Mouse (Mus musculus): ENCODE results near the gene Kcnt2. TPM values are rescaled to one million over a fixed set of nuclear protein-coding genes. Genes with fewer than 3 reads are reported as not detected.

Kcnt2 gene
- polyA plus RNA-seq, 1 experiment from 2014 or later = 0.74 TPM

DNA sequence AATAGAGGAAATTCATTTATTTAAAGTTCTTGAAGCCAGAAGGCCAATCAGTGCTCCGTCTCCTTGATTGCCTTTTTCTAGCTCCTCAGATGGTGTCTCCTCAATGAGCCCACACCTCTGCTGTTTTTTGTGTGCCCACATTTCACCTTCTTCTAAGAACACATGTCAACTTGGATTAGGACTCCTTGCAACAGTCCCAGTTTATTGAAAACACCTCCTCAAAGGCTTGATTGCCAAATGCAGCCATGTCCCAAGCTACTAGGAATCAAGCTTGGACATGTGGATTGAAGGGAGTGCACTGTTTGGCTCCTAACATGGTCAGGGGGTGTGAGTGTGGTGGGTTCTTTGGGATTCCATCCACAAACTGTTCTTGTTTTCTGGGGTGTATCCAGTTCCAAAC lies 245.4 kb downstream of the Kcnt2 start:
- no peaks in the 10 kb centered on the region for H3K36me3 ChIP-seq (ENCODE audit: control insufficient read depth, insufficient read depth, low read length)
- no peak for ATAC-seq (ENCODE audit: insufficient number of reproducible peaks, insufficient read depth, low FRiP score, low read depth)
- H3K27ac ChIP-seq (replicated peaks in 1 of 2; ENCODE audit: control insufficient read depth in 1 of 2, insufficient read depth in 1 of 2, low read depth in 2 of 2, low read length in 2 of 2) = no peak overlapping the region
- H3K4me2 ChIP-seq (ENCODE audit: low read length) = no peak overlapping the region
- H3K27me3 ChIP-seq (ENCODE audit: control insufficient read depth, insufficient read depth, low read length) = no peaks in the 10 kb centered on the region
- H3K9me3 ChIP-seq (ENCODE audit: control insufficient read depth, low read length) = no peaks in the 10 kb centered on the region
- H3K4me1 ChIP-seq (ENCODE audit: control insufficient read depth in 2 of 2, insufficient read depth in 2 of 2, low read length in 2 of 2) = peaks cover 3 to 7% of the 10 kb centered on the region in 2 experiments; a peak in 3 of 4 replicates
- WGBS = 93% methylated on average over 1 of the region's 1 CpGs
- no peak overlapping the region for H3K4me3 ChIP-seq (ENCODE audit: control insufficient read depth in 1 of 2, insufficient read depth in 1 of 2, low read depth in 1 of 2, low read length in 2 of 2)
- H3K9ac ChIP-seq (ENCODE audit: low read length) = no peak overlapping the region

DNA sequence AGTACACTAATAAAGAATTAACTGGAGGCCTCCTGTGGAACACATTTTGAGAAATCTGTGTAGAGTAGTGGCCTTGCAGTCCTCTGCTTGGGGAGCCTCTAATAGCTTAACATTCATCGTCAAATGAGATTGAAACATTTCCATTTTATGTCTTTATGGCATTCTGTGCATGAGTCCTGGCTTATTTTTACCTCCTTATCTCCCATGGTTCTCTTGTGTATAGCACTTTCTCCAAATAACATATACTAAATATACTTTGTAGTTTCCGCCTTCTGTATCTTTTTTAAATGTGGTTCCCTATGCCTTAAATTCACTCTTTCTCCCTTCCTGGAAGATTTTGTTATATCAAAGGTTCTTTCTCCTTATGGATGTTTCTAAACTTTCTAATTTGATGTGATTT lies 246.3 kb downstream of the Kcnt2 start:
- H3K4me2 ChIP-seq (ENCODE audit: low read length) = no peak overlapping the region
- H3K4me1 ChIP-seq (ENCODE audit: control insufficient read depth in 2 of 2, insufficient read depth in 2 of 2, low read length in 2 of 2) = peaks cover 3 to 7% of the 10 kb centered on the region in 2 experiments; a peak in 3 of 4 replicates
- H3K9me3 ChIP-seq (ENCODE audit: control insufficient read depth, low read length) = no peaks in the 10 kb centered on the region
- H3K9ac ChIP-seq (ENCODE audit: low read length) = no peak overlapping the region
- ATAC-seq (ENCODE audit: insufficient number of reproducible peaks, insufficient read depth, low FRiP score, low read depth) = no peak
- no peaks in the 10 kb centered on the region for H3K36me3 ChIP-seq (ENCODE audit: control insufficient read depth, insufficient read depth, low read length)
- no peak overlapping the region for H3K27ac ChIP-seq (replicated peaks in 1 of 2; ENCODE audit: control insufficient read depth in 1 of 2, insufficient read depth in 1 of 2, low read depth in 2 of 2, low read length in 2 of 2)
- 78% methylated on average over 2 of the region's 2 CpGs for WGBS
- H3K27me3 ChIP-seq (ENCODE audit: control insufficient read depth, insufficient read depth, low read length) = no peaks in the 10 kb centered on the region
- H3K4me3 ChIP-seq (ENCODE audit: control insufficient read depth in 1 of 2, insufficient read depth in 1 of 2, low read depth in 1 of 2, low read length in 2 of 2) = no peak overlapping the region

DNA sequence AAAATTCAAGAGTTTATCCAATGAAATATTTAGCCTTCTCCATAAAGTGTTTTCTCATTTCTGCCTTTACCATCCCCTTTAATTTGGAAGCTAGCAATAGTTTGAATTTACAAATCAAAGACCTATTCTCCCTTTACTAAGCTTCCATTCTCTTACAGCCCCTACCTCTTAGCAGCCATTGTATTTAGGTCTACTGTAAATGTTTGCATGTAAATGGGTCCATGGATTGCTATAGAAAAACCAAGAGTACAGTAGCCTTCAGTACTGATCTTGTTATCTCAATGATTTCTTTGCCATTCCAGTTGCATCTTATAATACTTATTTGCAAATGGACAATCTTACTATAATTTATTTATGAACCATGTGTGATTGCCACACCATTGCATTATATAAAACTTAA lies 267.5 kb downstream of the Kcnt2 start:
- H3K27ac ChIP-seq (replicated peaks in 1 of 2; ENCODE audit: control insufficient read depth in 1 of 2, insufficient read depth in 1 of 2, low read depth in 2 of 2, low read length in 2 of 2) = no peak overlapping the region
- ATAC-seq (ENCODE audit: insufficient number of reproducible peaks, insufficient read depth, low FRiP score, low read depth) = no peak

DNA sequence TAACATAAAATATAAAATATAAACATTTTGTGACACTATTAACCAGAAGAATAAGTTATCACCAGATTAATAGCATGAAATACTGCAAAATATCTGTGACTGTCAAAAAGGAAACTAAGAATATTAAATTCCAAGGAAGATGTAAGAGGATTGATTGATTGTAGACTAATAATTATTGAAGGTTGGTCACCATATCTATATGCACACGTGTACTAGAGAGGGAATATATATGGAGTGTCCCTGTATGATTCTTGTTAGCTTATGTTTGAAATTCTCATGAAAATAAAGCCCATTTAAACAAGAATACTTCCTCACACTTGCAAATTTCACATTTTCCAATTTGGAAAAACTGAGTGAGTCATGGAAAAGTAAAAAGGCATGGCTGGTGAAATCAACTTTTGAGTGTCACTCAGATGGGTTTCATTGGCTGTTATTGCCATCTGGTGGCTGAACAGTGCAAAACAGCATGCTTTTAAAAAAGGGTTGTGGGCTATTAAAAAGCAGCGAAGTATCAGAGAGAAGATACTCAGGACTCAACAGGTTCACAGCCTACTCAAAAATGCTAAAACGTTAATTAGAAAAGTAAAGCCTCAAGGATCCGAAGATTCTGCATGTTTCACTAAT lies 285.4 kb downstream of the Kcnt2 start:
- Histone ChIP-seq H3K4me2 (ENCODE audit: low read length) (no peak overlapping the region), H3K27ac (replicated peaks in 1 of 2; ENCODE audit: control insufficient read depth in 1 of 2, insufficient read depth in 1 of 2, low read depth in 2 of 2, low read length in 2 of 2) (no peak overlapping the region), H3K27me3 (ENCODE audit: control insufficient read depth, insufficient read depth, low read length) (no peaks in the 10 kb centered on the region), H3K36me3 (ENCODE audit: control insufficient read depth, insufficient read depth, low read length) (no peaks in the 10 kb centered on the region), H3K9me3 (ENCODE audit: control insufficient read depth, low read length) (no peaks in the 10 kb centered on the region), H3K4me3 (ENCODE audit: control insufficient read depth in 1 of 2, insufficient read depth in 1 of 2, low read depth in 1 of 2, low read length in 2 of 2) (no peak overlapping the region), H3K4me1 (ENCODE audit: control insufficient read depth in 2 of 2, insufficient read depth in 2 of 2, low read length in 2 of 2) (no peaks in the 10 kb centered on the region), H3K9ac (ENCODE audit: low read length) (no peak overlapping the region)
- ATAC-seq (ENCODE audit: insufficient number of reproducible peaks, insufficient read depth, low FRiP score, low read depth) = no peak
- 27% methylated on average over 4 of the region's 4 CpGs for WGBS

More for the DNA sequence above, 267.5 kb downstream of the Kcnt2 start:
- Histone ChIP-seq H3K9ac (ENCODE audit: low read length) (no peak overlapping the region), H3K4me1 (ENCODE audit: control insufficient read depth in 2 of 2, insufficient read depth in 2 of 2, low read length in 2 of 2) (peaks cover 0 to 5% of the 10 kb centered on the region in 2 experiments; a peak in 1 of 4 replicates), H3K9me3 (ENCODE audit: control insufficient read depth, low read length) (no peaks in the 10 kb centered on the region), H3K4me2 (ENCODE audit: low read length) (no peak overlapping the region), H3K36me3 (ENCODE audit: control insufficient read depth, insufficient read depth, low read length) (no peaks in the 10 kb centered on the region), H3K4me3 (ENCODE audit: control insufficient read depth in 1 of 2, insufficient read depth in 1 of 2, low read depth in 1 of 2, low read length in 2 of 2) (no peak overlapping the region), H3K27me3 (ENCODE audit: control insufficient read depth, insufficient read depth, low read length) (no peaks in the 10 kb centered on the region)

DNA sequence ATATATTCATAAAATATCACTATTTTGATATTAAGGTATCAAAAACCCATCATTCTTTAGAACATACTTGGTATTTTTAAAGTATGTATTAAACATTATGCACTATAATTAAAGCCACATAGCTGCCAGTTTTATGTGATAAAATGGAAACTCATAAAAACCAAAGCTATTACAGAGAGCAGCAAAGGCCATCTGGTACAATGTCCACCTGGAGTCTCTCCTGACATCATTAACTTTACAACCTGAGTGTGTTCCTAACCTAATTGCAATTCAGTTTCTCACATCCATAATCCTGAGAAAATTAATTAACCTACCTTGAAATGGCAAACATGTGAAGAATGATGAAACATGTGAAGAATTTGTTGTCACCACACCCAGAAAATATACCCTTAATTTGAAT lies 288.9 kb downstream of the Kcnt2 start:
- Histone ChIP-seq H3K4me2 (ENCODE audit: low read length) (no peak overlapping the region), H3K4me3 (ENCODE audit: control insufficient read depth in 1 of 2, insufficient read depth in 1 of 2, low read depth in 1 of 2, low read length in 2 of 2) (no peak overlapping the region), H3K9me3 (ENCODE audit: control insufficient read depth, low read length) (no peaks in the 10 kb centered on the region), H3K4me1 (ENCODE audit: control insufficient read depth in 2 of 2, insufficient read depth in 2 of 2, low read length in 2 of 2) (no peaks in the 10 kb centered on the region), H3K9ac (ENCODE audit: low read length) (no peak overlapping the region), H3K27me3 (ENCODE audit: control insufficient read depth, insufficient read depth, low read length) (no peaks in the 10 kb centered on the region), H3K27ac (replicated peaks in 1 of 2; ENCODE audit: control insufficient read depth in 1 of 2, insufficient read depth in 1 of 2, low read depth in 2 of 2, low read length in 2 of 2) (no peak overlapping the region), H3K36me3 (ENCODE audit: control insufficient read depth, insufficient read depth, low read length) (no peaks in the 10 kb centered on the region)
- no peak for ATAC-seq (ENCODE audit: insufficient number of reproducible peaks, insufficient read depth, low FRiP score, low read depth)

DNA sequence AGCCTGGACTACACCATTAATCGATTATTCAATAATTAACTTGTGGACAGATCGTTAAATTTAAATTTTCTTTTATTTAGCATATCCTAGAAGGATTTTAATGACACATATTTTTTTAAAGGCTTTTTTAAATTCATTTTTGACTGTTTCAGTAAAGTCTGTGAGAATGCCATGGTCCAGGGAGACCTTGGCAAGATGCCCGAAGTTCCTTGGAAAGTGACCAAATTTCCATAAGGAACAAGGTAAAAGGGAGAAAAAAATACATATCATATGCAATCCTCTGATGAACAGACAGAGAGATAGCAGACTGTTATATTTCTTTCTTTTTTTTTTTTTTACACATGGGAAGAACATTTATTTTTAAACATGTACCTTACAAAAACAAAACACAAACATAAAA lies 296.1 kb downstream of the Kcnt2 start:
- Histone ChIP-seq H3K4me2 (ENCODE audit: low read length) (no peak overlapping the region), H3K27me3 (ENCODE audit: control insufficient read depth, insufficient read depth, low read length) (no peaks in the 10 kb centered on the region), H3K4me3 (ENCODE audit: control insufficient read depth in 1 of 2, insufficient read depth in 1 of 2, low read depth in 1 of 2, low read length in 2 of 2) (no peak overlapping the region), H3K36me3 (ENCODE audit: control insufficient read depth, insufficient read depth, low read length) (no peaks in the 10 kb centered on the region), H3K27ac (replicated peaks in 1 of 2; ENCODE audit: control insufficient read depth in 1 of 2, insufficient read depth in 1 of 2, low read depth in 2 of 2, low read length in 2 of 2) (no peak overlapping the region), H3K9ac (ENCODE audit: low read length) (no peak overlapping the region), H3K9me3 (ENCODE audit: control insufficient read depth, low read length) (no peaks in the 10 kb centered on the region), H3K4me1 (ENCODE audit: control insufficient read depth in 2 of 2, insufficient read depth in 2 of 2, low read length in 2 of 2) (no peaks in the 10 kb centered on the region)
- no peak for ATAC-seq (ENCODE audit: insufficient number of reproducible peaks, insufficient read depth, low FRiP score, low read depth)
- 80% methylated on average over 3 of the region's 3 CpGs for WGBS

DNA sequence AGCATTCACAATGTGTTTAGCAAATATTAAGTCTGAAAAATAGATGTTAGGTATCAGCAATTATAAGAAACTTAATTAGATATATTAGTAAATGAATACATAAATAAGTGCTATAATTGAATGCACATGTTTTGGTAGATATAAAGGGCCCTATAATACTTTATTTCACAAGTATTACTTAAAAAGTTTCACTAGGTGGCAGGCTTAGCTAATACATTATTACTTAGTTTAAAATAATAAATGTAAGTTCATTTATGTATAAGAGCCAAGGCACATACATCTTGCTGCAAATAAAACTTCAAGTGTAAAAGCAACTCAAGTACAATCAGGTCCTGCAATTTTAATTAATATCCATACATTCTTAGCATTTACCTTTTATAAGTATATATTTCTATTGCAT lies 302.8 kb downstream of the Kcnt2 start:
- no peak overlapping the region for H3K4me2 ChIP-seq (ENCODE audit: low read length)
- no peaks in the 10 kb centered on the region for H3K9me3 ChIP-seq (ENCODE audit: control insufficient read depth, low read length)
- ATAC-seq (ENCODE audit: insufficient number of reproducible peaks, insufficient read depth, low FRiP score, low read depth) = no peak
- no peak overlapping the region for H3K9ac ChIP-seq (ENCODE audit: low read length)
- no peaks in the 10 kb centered on the region for H3K4me1 ChIP-seq (ENCODE audit: control insufficient read depth in 2 of 2, insufficient read depth in 2 of 2, low read length in 2 of 2)
- no peaks in the 10 kb centered on the region for H3K27me3 ChIP-seq (ENCODE audit: control insufficient read depth, insufficient read depth, low read length)
- H3K4me3 ChIP-seq (ENCODE audit: control insufficient read depth in 1 of 2, insufficient read depth in 1 of 2, low read depth in 1 of 2, low read length in 2 of 2) = no peak overlapping the region
- no peaks in the 10 kb centered on the region for H3K36me3 ChIP-seq (ENCODE audit: control insufficient read depth, insufficient read depth, low read length)
- no peak overlapping the region for H3K27ac ChIP-seq (replicated peaks in 1 of 2; ENCODE audit: control insufficient read depth in 1 of 2, insufficient read depth in 1 of 2, low read depth in 2 of 2, low read length in 2 of 2)

DNA sequence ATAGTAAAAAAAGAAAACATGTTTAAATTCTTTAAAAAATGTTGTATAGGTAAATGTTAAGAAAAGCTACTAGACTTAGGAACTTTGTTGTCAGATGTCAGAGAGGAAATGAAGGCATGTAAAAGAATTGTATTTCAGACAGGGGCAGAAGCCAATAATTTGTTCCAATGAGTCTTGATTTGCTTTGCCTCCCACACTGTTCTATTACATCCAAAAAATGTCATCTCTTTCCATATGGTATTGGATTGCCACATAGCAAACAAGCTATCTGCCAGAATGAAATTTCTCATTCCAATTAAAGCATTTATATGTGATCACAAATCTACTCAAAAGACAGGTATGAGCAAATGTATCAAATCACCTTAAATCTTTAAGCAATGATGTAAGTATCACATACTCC lies 314.8 kb downstream of the Kcnt2 start:
- H3K9me3 ChIP-seq (ENCODE audit: control insufficient read depth, low read length) = no peaks in the 10 kb centered on the region
- no peak overlapping the region for H3K4me2 ChIP-seq (ENCODE audit: low read length)
- ATAC-seq (ENCODE audit: insufficient number of reproducible peaks, insufficient read depth, low FRiP score, low read depth) = no peak
- H3K4me3 ChIP-seq (ENCODE audit: control insufficient read depth in 1 of 2, insufficient read depth in 1 of 2, low read depth in 1 of 2, low read length in 2 of 2) = no peak overlapping the region
- no peaks in the 10 kb centered on the region for H3K4me1 ChIP-seq (ENCODE audit: control insufficient read depth in 2 of 2, insufficient read depth in 2 of 2, low read length in 2 of 2)
- H3K27ac ChIP-seq (replicated peaks in 1 of 2; ENCODE audit: control insufficient read depth in 1 of 2, insufficient read depth in 1 of 2, low read depth in 2 of 2, low read length in 2 of 2) = no peak overlapping the region
- H3K27me3 ChIP-seq (ENCODE audit: control insufficient read depth, insufficient read depth, low read length) = no peaks in the 10 kb centered on the region
- H3K9ac ChIP-seq (ENCODE audit: low read length) = no peak overlapping the region
- no peaks in the 10 kb centered on the region for H3K36me3 ChIP-seq (ENCODE audit: control insufficient read depth, insufficient read depth, low read length)
